In genomic region chr1:123156851-123157250, GRCm38 (mm10) we compare ENCODE assay signal across 16 mouse cellular contexts.
A peak's percentile ranks its signal among the peaks of the same experiment; 100 is the strongest.
DNase-seq lines count a peak whose midpoint lies in the region.
"Had no signal": no experiment of that assay in that cellular context is flagged by ENCODE, and none has a peak within 500 bp of the region (broad histone marks: within the 10 kb centered on the region; RNA-seq: fewer than 3 reads in every experiment).

No protein-coding gene starts in this region.

- peak; percentile 9 to 19 for DNase-seq in frontal cortex, adult 2 months (ENCODE audit: extremely low spot score in 1 of 2, low spot score in 1 of 2)
- DNase-seq in frontal cortex, postnatal 10 days (ENCODE audit: low spot score in 2 of 2) = no peak
- peak; percentile 20 to 22 for DNase-seq in left cerebral cortex, adult 9 months (ENCODE audit: low spot score in 2 of 2)
- DNase-seq in left cerebral cortex, postnatal 10 days (ENCODE audit: extremely low spot score in 1 of 2, low spot score in 2 of 2) = no peak
- DNase-seq in brain, adult 2 months (ENCODE audit: low read depth, low spot score) = peak; percentile 82
- DNase-seq in layer of hippocampus, adult 9-10 months (ENCODE audit: low spot score) = peak; percentile 11
- DNase-seq in lung, postnatal 4 days = no peak
- DNase-seq: adrenal gland, postnatal 25 days; cerebellum, adult 2 months; cerebellum, postnatal 14 days; gastrocnemius, postnatal 14 days; heart, postnatal 14 days; kidney, adult 2 months; kidney, postnatal 4 days; thymus, adult 18-20 months; thymus, postnatal 25 days had no signal

- intact Hi-C loops in left cerebral cortex, postnatal 10 days (cut with DNase I) = no loop called here

Comparison
In these comparisons a context has a peak if more than half of its experiments do, and no peak if none do; other contexts are left out.
1. DNase-seq: peak in frontal cortex, adult 2 months (2 of 2), left cerebral cortex, adult 9 months (2 of 2), brain, adult 2 months (single experiment) and layer of hippocampus, adult 9-10 months (single experiment); none in frontal cortex, postnatal 10 days (0 of 2), left cerebral cortex, postnatal 10 days (0 of 2) and lung, postnatal 4 days (0 of 2).